Mouse (Mus musculus) heart, postnatal 0 days (tissue): ENCODE results near the gene Cyp4f40. TPM values are rescaled to one million over a fixed set of nuclear protein-coding genes. Genes with fewer than 3 reads are reported as not detected.
"Not testable (repeated sequence)": the region's sequence is repeated elsewhere in the genome, so short reads cannot be mapped to it uniquely, and the experiment has no call there.

Experiments
- ATAC-seq: fragments of 200-750 bp; cut with Nextera tagmentation; 2 replicates; pipeline ENCODE4 v1.8.0; 2017; ENCODE audit warnings: low read depth, moderate number of reproducible peaks, moderate library complexity; ENCODE audit not compliant: insufficient read depth
- DNase-seq: peaks from one replicate; pipeline ENCODE4 v3.0.0-alpha.2; 2016; ENCODE audit warnings: low spot score
- H3K27ac ChIP-seq: fragments of 300-500 bp; sonication (generic); 2 replicates; pipeline ENCODE4 v1.5.1; 2014; ENCODE audit warnings: low read depth, mild to moderate bottlenecking
- H3K27me3 ChIP-seq: fragments of 300-500 bp; sonication (generic); 2 replicates; pipeline ENCODE4 v1.6.1; 2014; ENCODE audit warnings: low read length, mixed read lengths; ENCODE audit not compliant: control insufficient read depth, insufficient read depth
- H3K36me3 ChIP-seq: fragments of 300-500 bp; sonication (generic); replicated peaks from 2 replicates; pipeline ENCODE4 v1.6.1; 2014; ENCODE audit warnings: low read length, mixed read lengths; ENCODE audit not compliant: control insufficient read depth, insufficient read depth
- H3K4me1 ChIP-seq: fragments of 300-500 bp; sonication (generic); 2 replicates; pipeline ENCODE4 v1.6.1; 2014; ENCODE audit warnings: antibody characterized with exemption; ENCODE audit not compliant: control insufficient read depth, insufficient read depth
- H3K4me2 ChIP-seq: fragments of 300-500 bp; sonication (generic); 2 replicates; pipeline ENCODE4 v1.6.1; 2014; ENCODE audit warnings: low read depth, mild to moderate bottlenecking, low read length, moderate library complexity
- H3K4me3 ChIP-seq: fragments of 300-500 bp; sonication (generic); 2 replicates; pipeline ENCODE4 v1.5.1; 2014; ENCODE audit warnings: low read depth, low read length
- H3K9ac ChIP-seq: fragments of 300-500 bp; sonication (generic); replicated peaks from 2 replicates; pipeline ENCODE4 v1.6.1; 2014; ENCODE audit warnings: low read depth, low read length, mixed read lengths
- H3K9me3 ChIP-seq: fragments of 300-500 bp; sonication (generic); replicated peaks from 2 replicates; pipeline ENCODE4 v1.6.1; 2016; ENCODE audit warnings: low read length; ENCODE audit not compliant: control insufficient read depth
- CTCF ChIP-seq: IDR thresholded peaks from 2 replicates; pipeline ENCODE4 v1.5.1; 2016; ENCODE audit warnings: antibody characterized with exemption, control low read depth, low read depth
- EP300 ChIP-seq: IDR thresholded peaks from 2 replicates; pipeline ENCODE4 v1.6.1; 2016; ENCODE audit warnings: antibody characterized with exemption, low read depth
- WGBS: fragments of 180-500 bp; shearing (Covaris S2); extraction: QIAGEN DNeasy Blood & Tissue Kit; methylation state at CpG from one replicate; pipeline ENCODE4 v1.1.7; 2014; 5-methylcytosine and 5-hydroxymethylcytosine counted together
- polyA plus RNA-seq: library from polyadenylated mRNA; unstranded; fragments of >200 nt; fragmentation: Nextera tagmentation; extraction: Ambion mirVana; gene quantifications from 2 replicates; pipeline ENCODE4 v1.2.1, GENCODE M21; 2015
- total RNA-seq: library from RNA; depleted of rRNA; stranded (reverse); fragments of >200 nt; gene quantifications from 2 replicates; pipeline ENCODE4 v1.2.3, GENCODE M21; 2014; ENCODE audit warnings: low replicate concordance

Gene Cyp4f40
- total and polyA plus RNA-seq, 2 experiments from 2014 or later, result not detected

- no peak within 1 kb of the TSS for H3K9ac ChIP-seq
- no peaks in the 10 kb centered on the region for H3K36me3 ChIP-seq
- ATAC-seq (no peak), DNase-seq (no peak)
- WGBS, result 14% methylated on average over 7 of the region's 7 CpGs
- no peaks in the 10 kb centered on the region for H3K9me3 ChIP-seq
- H3K4me2 ChIP-seq, result no peak within 1 kb of the TSS
- H3K4me3 ChIP-seq, result no peak within 1 kb of the TSS
- H3K27me3 ChIP-seq, result no peaks in the 10 kb centered on the region
- no peak within 1 kb of the TSS for H3K27ac ChIP-seq
- no peaks in the 10 kb centered on the region for H3K4me1 ChIP-seq
- TF ChIP-seq EP300, result no peak
- TF ChIP-seq CTCF, result no peak
Measured at GRCm38 (mm10) chr17:32685048-32685750, 26.5 kb downstream of the Cyp4f40 start, which contains the start of gene Cyp4f15. TSS of gene Cyp4f15 (plus strand) at chr17:32685627.

GRCm38 (mm10) chr17:32686722-32687121, 28.0 kb downstream of the Cyp4f40 start:
- H3K27ac ChIP-seq, result no peak overlapping the region
- no peaks in the 10 kb centered on the region for H3K4me1 ChIP-seq
- no peaks in the 10 kb centered on the region for H3K27me3 ChIP-seq
- no peak overlapping the region for H3K4me2 ChIP-seq
- 83% methylated on average over 5 of the region's 5 CpGs for WGBS
- H3K36me3 ChIP-seq, result no peaks in the 10 kb centered on the region
- H3K9ac ChIP-seq, result no peak overlapping the region
- no peaks in the 10 kb centered on the region for H3K9me3 ChIP-seq
- H3K4me3 ChIP-seq, result no peak overlapping the region
- ATAC-seq (no peak), DNase-seq (no peak)
- TF ChIP-seq EP300 (no peak), CTCF (no peak)

GRCm38 (mm10) chr17:32690959-32691358, 32.3 kb downstream of the Cyp4f40 start:
- no peak for ATAC-seq
- Histone ChIP-seq H3K4me3 (no peak overlapping the region), H3K9ac (no peak overlapping the region), H3K4me1 (no peaks in the 10 kb centered on the region), H3K27ac (no peak overlapping the region), H3K36me3 (no peaks in the 10 kb centered on the region), H3K27me3 (no peaks in the 10 kb centered on the region), H3K4me2 (no peak overlapping the region), H3K9me3 (no peaks in the 10 kb centered on the region)
- no peak for DNase-seq
- TF ChIP-seq CTCF (no peak), EP300 (no peak)
- WGBS, result 84% methylated on average over 1 of the region's 1 CpGs

GRCm38 (mm10) chr17:32702826-32703225, 44.1 kb downstream of the Cyp4f40 start:
- no peaks in the 10 kb centered on the region for H3K4me1 ChIP-seq
- H3K4me2 ChIP-seq, result no peak overlapping the region
- no peak overlapping the region for H3K4me3 ChIP-seq
- DNase-seq (no peak), ATAC-seq (no peak)
- H3K36me3 ChIP-seq, result no peaks in the 10 kb centered on the region
- WGBS, result 46% methylated on average over 22 of the region's 22 CpGs
- TF ChIP-seq CTCF, result no peak
- no peak for TF ChIP-seq EP300
- no peak overlapping the region for H3K27ac ChIP-seq
- H3K27me3 ChIP-seq, result no peaks in the 10 kb centered on the region
- peaks cover 14% of the 10 kb centered on the region for H3K9me3 ChIP-seq
- no peak overlapping the region for H3K9ac ChIP-seq

GRCm38 (mm10) chr17:32710541-32710940, 51.8 kb downstream of the Cyp4f40 start:
- not testable (repeated sequence) for H3K9ac ChIP-seq, H3K4me2 ChIP-seq, H3K4me1 ChIP-seq, ATAC-seq, H3K4me3 ChIP-seq, H3K27ac ChIP-seq, DNase-seq, H3K27me3 ChIP-seq, H3K36me3 ChIP-seq
- H3K9me3 ChIP-seq, result peaks cover 11% of the 10 kb centered on the region

- not testable (repeated sequence) for DNase-seq, H3K9ac ChIP-seq, H3K9me3 ChIP-seq, H3K27ac ChIP-seq, H3K4me3 ChIP-seq, H3K36me3 ChIP-seq, ATAC-seq, H3K4me1 ChIP-seq, H3K27me3 ChIP-seq, H3K4me2 ChIP-seq
- 64% methylated on average over 1 of the region's 1 CpGs for WGBS
Measured at GRCm38 (mm10) chr17:32722151-32722550, 63.5 kb downstream of the Cyp4f40 start.
